Mouse (Mus musculus) frontal cortex, postnatal 36 days (tissue): Measurements from ENCODE around the gene Exoc3l2.

Source experiments
- DNase-seq, 2 experiments: peaks; one replicate each; pipeline ENCODE4 v3.0.0; 2022; ENCODE audit warnings: low spot score in 2 of 2

Exoc3l2 gene

DNA sequence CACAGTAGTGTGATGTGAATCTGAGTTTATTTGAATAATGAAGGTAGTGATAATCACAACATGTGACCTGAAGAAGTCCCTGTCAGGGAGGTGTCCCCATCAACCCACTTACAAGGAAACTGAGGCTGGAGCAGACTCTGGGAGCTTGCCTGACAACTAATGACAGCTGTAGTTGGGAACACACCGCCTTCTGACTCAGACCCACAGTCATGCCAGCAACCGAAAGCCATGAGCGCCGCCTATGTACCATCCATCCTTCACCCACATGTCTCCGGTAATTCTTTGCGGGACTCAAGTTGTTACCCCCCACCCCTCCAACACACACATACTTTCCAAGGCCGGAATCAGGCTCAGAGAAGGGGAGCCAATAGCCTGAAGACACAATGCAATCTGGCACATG, 6.5 kb upstream of the Exoc3l2 start:
- peak in 1 of 2 experiments; percentile 29 for DNase-seq

DNA sequence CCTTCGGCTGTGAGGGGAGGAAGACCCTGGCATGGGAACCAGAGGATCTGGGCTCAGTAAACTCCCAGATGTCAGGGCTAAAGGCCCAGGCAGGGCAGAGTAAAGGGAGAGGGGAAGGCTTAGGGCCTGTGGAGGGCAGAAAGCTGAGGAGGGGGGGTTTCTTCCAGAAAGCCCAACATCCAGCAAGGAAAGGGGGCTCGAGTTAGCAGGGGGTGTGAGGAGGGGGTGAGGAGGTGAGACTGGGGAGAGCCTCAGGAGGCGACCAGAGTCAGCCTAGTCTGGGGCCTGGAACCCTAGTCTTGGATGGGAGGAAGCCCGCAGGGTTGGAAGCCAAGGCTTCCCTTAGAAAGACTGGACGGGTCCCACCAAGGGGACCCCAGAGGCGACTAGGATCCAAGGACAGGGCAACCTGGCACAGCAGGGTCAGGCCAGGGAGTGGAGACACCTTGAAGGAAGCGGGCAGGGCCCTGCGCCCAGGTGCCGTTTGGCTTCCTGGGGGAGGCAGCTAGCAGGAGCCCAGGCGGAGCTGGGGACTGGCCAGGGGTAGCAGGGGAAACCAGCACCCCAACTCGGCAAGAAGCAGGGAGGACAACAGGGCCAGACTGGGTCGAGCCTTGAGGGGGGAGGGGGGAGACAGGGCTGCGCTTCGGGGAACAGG, 5.6 kb upstream of the Exoc3l2 start:
- DNase-seq, result no peak

DNA sequence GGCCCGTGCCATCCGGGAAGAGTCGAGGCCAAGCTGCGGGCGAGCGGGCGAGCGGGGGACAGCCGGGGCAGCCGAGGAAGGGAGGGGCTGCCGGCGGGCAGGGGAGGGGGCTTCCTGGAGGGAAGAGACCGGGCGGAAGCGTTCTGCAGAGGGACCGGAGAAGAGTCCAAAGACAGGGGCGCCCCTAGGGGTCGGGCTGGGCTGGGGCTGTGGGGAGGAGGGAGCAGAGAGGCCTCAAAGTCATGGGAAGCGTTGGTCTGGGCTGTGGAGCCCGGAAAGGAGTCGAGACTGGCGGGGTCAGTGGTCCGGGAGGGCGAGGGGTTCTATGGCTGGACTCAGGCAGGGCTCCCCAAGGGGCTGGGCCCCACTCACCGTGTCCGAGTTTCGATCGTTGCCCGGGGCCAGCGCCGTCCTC, 5.1 kb upstream of the Exoc3l2 start:
- peak; percentile 22 to 41 for DNase-seq

DNA sequence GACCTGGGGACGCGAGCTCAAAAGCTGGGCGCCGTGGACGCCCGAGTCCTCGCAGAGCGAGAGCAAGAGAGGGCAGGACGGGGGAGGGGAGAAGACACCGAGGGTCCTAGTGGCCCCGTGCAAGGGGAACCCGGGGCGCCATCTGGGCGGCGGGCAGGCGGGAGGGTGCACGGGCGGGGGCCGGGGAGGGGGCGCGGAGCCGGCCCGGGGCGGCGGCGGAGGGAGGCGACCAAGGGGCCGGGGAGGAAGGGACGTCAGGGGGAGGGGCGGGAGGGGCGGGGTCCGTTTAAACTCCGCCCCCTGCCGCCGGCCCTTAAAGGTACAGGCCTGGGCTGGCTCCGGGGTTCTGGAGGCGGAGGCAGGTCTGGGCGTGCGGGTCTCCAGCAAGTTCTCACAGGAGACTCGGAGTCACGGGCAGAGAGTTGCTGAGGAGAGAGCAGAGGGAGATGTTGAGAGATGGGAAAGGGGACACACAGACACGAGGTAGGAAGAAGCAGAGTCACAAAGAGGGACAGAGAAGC, 4.5 kb upstream of the Exoc3l2 start, which contains the start of gene Mark4:
Gene Mark4, minus strand, starts transcription at position 231 of the 521 bp plus-strand sequence.
- DNase-seq, result peak; percentile 66 to 71

DNA sequence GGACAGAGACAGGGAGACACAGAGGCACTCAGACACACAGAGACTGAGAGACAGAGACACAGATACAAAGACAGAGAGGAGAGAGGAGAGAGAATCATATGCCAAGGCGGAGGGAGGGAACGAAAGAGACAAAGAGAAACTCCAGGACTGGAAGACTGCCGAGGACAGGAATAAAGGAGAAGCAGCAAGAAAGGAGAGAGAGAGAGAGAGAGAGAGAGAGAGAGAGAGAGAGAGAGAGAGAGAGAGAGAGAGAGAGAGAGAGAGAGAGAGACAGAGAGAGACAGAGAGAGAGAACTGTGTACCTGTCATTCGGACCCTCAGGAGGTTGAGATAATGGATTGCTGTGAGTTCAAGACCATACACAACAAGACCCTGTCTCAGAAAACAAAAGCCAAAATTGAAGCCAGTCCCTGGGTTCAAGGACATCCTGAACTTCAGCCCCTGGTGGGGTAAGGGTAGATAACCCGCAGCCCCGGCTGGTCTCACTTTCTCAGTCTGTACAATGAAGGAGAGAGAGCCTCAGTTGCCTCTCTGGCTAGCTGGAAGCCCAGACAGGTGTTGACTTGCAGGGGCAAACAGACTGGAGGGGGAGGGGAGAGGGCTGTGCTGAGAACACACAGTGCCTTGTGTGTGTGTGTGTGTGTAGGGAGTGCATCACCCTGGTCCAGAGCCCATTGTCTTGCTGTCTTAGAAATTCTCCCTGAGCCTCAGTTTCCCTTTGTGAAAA, 3.8 kb upstream of the Exoc3l2 start:
- DNase-seq, result no peak

DNA sequence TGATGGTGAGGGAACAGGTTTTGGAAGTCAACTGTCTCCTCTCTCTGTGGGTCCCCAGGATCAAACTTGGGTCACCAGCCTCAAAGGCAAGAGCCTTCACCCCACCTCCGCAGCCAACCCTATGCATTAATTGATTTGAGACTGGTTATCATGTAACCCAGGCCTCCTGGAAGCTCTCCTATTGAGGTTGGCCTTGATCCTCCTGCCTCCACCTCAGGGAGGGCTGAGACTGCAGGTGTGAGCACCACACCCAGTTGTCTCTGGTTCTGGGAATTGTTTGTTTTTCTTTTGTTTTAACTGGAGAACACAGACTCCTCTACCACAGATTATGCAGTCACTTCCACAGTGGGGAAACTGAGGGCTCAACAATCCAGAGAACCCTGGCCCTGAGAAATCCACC, 2.6 kb upstream of the Exoc3l2 start:
- DNase-seq, result no peak

DNA sequence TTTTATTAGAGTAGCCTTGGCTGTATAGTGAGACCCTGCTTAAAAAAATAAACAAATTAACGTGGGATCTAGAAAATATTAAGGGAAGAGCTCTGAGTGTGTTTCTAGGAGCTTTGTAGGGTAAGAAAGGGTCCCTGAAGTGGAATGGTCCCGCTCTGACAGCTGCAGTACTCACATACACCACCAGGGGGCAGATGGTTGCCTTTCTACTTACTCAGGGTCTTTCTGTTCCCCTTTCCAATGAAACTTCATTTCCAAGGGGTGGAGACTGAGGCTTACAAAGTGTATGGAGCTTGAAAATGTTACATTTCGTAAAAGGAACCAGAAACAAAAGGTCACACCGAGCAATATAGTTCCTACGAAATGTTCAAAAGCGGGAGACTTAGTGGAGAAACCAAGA, 1.6 kb upstream of the Exoc3l2 start:
- peak; percentile 65 to 75 for DNase-seq

DNA sequence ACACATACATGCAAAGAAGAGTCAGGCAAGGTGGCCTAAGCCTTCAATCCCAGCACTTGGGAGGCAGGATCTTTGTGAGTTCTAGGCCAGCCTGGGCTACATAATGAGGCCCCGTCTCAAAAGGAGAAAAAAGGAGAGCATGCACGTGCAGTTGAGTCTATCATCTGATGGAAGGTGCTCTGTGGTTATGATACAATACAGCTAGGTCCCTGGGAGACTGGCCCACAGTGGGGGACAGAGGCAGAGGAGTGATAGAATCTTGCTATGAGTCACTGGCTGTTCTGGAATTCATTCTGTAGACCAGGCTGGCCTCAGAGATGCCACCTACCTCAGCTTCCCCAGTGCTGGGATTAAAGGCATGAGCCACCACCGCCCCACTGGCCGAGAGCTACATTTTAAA, 688 bp upstream of the Exoc3l2 start:
- no peak for DNase-seq

DNA sequence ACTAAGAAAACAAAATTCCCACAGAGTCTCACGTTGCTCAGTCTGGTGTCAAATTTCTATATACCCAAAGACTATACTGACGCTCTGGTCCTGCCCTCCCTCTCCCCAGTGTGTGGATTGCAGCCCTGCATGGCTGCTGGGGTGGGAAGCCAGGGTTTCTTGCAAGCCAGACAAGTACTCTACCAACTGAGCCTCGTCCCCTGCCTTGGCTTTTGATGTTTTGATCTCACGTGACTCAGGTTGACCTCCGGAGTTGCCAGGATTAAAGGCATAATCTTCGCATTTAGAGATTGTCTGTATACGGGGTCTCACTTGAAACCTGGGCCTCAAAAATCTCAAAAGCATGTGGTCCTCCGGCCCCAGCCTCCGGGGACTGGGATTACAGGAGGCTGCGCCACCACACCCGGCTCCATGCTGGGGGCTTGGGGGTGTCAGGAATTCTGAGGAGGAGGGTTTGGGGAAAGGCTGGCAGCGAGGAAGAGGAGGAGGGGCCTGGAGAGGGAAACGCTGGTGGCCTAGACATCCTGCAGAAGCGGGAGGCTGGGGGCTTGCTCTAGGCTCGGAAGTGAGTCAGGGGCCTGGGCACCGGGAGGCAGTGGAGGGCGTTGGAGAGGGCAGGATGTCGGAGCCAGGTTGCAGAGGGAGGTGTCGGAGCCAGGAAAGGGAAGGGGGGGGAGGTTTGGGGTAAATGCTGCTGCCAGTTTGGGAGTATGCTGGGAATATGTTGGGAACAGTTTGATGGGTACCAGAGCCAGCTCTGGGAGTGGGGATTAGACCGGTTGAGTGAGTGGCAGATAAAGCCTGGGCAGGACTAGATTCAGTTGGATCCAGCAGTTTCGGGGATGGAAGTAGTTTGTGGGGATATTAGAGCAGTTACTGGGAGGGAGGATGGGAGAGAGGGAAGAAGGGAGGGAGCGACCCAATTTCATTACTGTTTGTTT, 1.5 kb downstream of the Exoc3l2 start:
- DNase-seq, result no peak

DNA sequence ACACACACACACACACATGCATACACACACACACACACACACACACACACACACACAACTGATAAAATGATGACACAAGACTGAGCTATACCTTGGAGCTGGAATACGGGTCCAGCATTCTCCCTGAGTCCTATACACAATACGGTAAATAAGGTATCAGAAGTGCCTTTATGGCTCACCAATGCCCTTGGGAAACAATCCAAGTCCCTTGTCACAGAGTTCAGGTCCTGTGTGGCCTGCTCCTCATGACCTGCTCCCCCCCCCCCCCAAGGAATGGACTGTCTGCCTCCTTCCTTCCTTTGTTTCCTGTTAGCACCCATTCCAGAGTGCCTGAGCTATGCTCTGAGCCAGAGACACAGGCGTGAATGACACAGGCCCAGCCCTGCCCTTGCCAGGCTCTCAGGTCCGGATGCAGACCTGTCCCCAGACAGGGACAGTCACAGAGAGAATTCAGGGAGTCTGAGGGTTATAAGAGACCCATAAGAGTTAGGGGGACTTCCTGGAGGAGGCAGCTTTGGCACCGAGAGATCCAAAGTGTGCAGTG, 3.5 kb downstream of the Exoc3l2 start:
- DNase-seq, result no peak

DNA sequence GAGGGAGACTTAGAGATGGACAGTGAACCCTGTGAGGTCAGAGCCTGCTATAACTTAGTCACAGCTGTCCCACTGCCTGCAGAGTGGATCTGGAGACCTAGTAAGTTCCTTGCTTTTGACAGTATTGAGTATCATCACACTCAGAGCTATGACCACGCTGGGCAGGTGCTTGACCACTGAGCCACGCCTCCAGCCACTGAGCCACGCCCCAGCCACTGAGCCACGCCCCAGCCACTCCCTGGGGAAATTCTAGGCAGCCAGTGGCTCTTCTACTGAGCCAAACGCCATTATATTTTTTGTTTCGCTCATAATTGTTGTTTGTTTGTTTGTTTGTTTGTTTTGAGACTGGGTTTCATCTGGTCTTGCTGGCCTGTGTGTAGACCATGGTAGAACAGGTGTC, 4.5 kb downstream of the Exoc3l2 start:
- DNase-seq, result no peak

DNA sequence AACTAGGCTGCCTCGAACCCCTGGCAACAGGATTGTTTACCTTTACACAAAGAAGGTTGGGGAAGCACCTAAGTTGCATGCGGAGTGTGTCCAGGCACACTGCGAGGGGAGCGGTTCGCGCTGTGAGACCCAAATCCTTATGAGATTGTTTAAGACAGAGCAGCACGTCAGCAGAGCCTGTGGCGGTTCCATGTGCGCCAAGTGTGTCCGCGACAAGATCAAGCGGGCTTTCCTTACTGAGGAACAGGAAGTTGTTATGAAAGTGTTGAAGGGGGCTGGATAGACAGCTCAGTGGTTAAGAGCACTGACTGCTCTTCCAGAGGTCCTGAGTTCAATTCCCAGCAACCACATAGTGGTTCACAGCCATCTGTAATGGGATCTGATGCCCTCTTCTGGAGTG, 5.1 kb downstream of the Exoc3l2 start:
- DNase-seq, result no peak

DNA sequence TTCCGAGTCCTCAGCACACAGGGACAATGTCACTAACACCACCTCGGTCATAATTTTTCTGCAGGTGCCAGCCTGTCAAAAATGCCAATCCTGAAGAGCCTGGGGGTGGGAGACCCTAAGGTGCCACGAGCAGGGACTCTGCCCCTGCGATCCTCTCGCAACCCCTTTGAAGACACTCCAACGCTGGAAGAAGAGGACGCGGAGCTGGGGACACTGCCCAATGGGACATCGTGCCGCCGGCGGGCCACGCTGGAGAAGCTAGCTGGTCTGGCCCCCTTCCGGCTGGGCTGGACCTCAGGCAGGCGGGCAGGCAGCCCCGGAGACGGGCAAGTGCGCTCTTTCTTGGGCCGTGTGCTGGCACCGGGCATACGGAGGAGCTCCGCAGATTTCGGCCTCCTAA, 6.3 kb downstream of the Exoc3l2 start:
- no peak for DNase-seq

DNA sequence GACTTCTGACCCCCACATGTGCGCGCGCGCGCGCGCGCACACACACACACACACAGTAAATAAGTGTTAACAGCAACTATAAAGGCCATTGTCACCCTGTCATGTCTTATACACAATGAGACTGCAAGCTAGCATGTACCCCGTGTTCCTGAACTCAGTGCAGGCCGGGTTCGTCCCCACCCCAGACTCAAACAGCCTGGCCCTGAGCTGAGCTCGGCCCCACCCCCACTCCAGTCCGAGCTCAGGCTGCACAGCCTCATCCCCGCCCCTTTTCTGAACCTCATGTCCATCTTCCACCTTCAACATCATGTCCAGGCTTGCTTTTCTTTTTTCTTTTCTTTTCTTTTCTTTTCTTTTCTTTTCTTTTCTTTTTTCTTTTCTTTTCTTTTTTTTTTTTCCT, 7.2 kb downstream of the Exoc3l2 start:
- DNase-seq, result no peak

DNA sequence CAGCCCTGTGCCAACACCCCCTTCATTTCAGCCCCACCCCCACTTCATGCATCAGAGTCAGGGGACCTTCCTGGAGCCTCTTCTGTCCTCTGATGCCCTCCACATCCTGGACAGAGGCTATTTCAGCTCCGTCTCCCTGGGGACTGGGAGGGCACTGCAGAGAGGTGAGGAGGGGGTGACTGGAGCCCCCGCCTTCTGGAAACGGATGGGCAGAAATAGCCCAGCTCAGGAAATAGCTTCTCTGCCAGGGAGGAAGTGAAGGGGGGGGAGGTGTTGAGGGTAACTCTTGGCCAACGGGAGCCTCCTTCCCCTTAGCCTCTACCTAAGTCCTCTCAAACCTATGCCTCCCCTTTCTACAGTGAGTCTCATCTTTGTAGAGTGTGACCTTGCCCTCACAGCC, 9.3 kb downstream of the Exoc3l2 start:
- DNase-seq, result no peak

DNA sequence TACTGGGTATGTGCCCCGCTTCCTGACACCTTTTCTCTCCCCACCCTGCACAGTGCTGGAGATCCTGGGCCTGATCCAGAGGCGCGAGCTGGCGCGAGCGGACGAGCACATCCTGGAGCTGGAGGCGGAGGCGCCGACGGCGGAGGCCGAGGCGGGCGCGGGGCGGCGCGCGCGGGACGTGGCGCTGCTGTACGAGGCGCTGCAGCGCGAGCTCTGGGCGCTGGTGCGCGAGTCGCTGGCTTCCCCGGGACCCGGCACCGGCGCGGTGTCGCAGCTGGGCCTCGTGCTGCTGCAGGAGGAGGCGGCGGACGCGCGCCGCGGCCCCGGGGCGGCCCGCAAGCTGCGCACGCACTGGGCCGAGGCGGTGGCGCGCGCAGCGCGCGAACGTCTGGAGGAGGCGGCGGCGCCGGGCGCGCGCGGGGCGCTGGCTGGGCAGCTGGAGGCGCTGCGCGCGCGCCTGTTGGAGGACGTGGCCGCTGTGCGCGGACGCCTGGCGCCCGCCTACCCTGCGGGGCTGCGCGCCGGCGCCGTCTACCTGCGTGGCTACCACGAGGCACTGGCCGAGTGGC, 10.8 kb downstream of the Exoc3l2 start:
- peak; percentile 79 to 81 for DNase-seq

DNA sequence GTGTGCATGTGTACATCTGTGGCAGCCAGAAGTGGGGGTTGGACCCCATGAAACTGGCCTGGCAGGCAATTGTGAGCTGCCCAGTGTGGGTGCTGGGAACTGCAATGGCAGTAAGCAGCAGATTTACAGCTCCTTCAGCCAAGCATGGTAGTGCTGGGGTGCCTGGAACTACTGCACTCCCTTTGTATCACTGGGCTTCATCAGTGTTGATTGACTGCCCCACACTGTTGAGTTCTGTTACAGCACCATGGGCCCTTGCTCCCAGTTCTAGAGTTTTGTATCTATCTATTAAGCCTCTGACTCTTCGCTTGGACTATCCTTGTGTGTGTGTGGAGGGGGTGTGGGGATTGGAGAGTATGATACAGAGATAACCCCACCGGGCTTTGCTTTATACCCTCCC, 14.0 kb downstream of the Exoc3l2 start:
- no peak for DNase-seq

DNA sequence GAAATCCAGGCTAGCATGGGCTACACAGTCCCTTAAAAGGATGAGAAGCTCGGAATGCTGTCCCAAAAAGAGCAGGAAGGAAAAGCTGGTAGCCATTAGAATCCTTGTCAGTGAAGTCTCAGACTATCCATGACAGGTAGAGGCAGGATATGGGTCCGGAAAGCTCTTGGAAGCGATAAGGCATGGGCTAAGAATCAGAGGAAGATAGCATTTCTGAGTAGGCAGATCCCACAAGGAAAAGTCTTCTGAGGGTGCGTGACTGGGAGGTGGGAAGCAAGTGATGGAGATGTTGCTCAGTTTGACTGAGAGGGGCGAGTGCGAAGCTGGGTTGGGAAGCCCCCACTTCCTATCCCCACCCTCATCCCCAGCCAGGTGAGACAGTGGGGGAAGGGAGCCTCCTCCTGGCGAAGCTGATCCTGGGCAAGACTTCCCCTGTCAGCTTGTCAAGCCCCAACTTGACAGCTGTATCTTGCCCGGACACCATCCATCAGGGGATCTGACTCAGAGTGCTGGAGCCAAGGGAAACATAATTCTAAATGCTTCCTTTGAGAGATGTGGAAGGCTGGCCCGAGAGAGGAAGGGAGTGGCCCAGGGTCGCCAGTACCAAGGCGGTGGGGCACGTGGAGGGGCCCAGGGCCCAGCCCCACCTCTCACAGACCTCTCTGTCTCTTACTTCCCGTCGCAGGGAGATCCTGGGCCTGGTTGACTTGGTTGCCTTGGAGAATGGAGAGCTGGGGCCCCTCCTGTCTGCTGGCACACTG, 14.7 kb downstream of the Exoc3l2 start:
- DNase-seq, result no peak

DNA sequence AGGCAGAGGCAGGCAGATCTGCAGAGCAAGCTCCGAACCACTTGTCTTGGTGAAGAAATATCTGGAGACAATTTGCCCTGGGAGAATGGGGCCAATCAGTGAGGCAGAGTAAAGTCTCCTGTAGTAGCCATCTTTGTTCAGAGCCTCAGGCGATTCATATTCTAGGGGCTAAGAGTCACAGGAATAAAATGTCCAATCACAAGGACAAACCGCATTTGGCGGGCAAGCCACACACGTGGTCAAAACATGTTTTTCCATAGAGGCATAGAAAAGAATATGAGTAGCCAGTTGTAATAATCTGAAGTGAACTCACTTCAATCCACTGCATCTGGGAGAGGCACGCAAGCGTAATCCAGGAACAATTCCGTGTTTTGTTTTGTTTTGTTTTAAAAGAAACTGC, 20.1 kb downstream of the Exoc3l2 start:
- DNase-seq, result no peak

DNA sequence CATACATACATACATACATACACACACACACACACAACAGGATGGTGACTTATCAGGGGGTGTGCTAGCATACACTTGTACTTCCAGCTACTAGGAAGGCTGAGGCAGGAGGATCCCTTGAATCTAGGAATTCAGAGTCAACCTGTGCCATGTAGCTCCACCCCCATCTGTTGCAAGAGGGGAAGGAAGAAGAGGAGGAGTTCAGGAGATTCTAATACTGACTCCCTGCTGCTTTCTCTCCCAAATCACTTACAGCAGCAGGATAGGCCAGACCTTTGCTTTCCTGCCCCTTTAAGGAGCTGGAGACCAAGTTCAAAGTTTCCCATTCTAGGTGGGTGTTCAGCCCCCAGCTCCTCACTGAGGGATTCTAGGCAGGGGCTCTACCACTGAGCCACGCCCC, 22.4 kb downstream of the Exoc3l2 start:
- DNase-seq, result no peak

DNA sequence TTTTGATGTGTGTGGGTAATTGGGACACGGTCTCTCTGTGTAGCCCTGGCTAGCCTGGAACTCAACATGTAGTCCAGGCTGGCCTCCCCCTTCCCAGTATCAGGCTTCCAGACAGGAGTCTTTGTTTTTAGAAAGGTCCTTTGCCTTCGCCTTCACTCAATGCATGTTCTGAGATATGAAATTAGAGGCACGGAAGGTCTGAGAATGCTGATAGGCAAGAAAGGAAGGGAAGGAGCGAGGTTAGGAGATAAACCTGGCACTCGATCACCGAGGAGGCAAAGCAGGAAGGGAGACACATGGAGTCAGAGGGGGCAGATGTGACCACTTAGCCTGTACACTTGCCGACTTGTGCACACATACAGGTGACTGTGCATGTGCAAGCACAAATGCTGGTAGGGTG, 23.4 kb downstream of the Exoc3l2 start:
- no peak for DNase-seq
